Mouse (Mus musculus) forebrain, embryonic 16.5 days (tissue): ENCODE measurements around the gene Gm28043. TPM values are rescaled to one million over a fixed set of nuclear protein-coding genes. Genes with fewer than 3 reads are reported as not detected.
A peak's percentile ranks its signal among the peaks of the same experiment; 100 is the strongest.

Experiments used
- ATAC-seq: fragments of 200-750 bp; cut with Nextera tagmentation; 2 replicates; pipeline ENCODE4 v1.8.0; 2017; ENCODE audit warnings: mild to moderate bottlenecking, moderate library complexity
- H3K27ac ChIP-seq: fragments of 300-500 bp; sonication (generic); 2 replicates; pipeline ENCODE4 v1.5.1; 2014; ENCODE audit warnings: low read length, control low read depth
- H3K27me3 ChIP-seq: fragments of 300-500 bp; sonication (generic); replicated peaks from 2 replicates; pipeline ENCODE4 v1.6.1; 2014; ENCODE audit warnings: low read length; ENCODE audit not compliant: control insufficient read depth, insufficient read depth
- H3K36me3 ChIP-seq: fragments of 300-500 bp; sonication (generic); 2 replicates; pipeline ENCODE4 v1.6.1; 2014; ENCODE audit not compliant: control insufficient read depth, insufficient read depth
- H3K4me1 ChIP-seq: fragments of 300-500 bp; sonication (generic); replicated peaks from 2 replicates; pipeline ENCODE4 v1.6.1; 2014; ENCODE audit warnings: low read length; ENCODE audit not compliant: control insufficient read depth, insufficient read depth
- H3K4me2 ChIP-seq: fragments of 300-500 bp; sonication (generic); 2 replicates; pipeline ENCODE4 v1.6.1; 2014; ENCODE audit warnings: mild to moderate bottlenecking, low read length, control low read depth
- H3K4me3 ChIP-seq: fragments of 300-500 bp; sonication (generic); replicated peaks from 2 replicates; pipeline ENCODE4 v1.5.1; 2014; ENCODE audit warnings: mild to moderate bottlenecking, low read length, control low read depth
- H3K9ac ChIP-seq: fragments of 300-500 bp; sonication (generic); replicated peaks from 2 replicates; pipeline ENCODE4 v1.6.1; 2014; ENCODE audit warnings: low read depth, low read length, control low read depth
- H3K9me3 ChIP-seq: fragments of 300-500 bp; sonication (generic); 2 replicates; pipeline ENCODE4 v1.6.1; 2016; ENCODE audit warnings: low read length; ENCODE audit not compliant: control insufficient read depth
- WGBS: fragments of 180-500 bp; shearing (Covaris S2); extraction: QIAGEN DNeasy Blood & Tissue Kit; methylation state at CpG from one replicate; pipeline ENCODE4 v1.1.7; 2014; 5-methylcytosine and 5-hydroxymethylcytosine counted together
- polyA plus RNA-seq: library from polyadenylated mRNA; unstranded; fragments of >200 nt; fragmentation: Nextera tagmentation; extraction: Ambion mirVana; gene quantifications from 2 replicates; pipeline ENCODE4 v1.2.1, GENCODE M21; 2015

The Gm28043 gene
- polyA plus RNA-seq, 1 experiment from 2014 or later = 2.6 TPM

- ATAC-seq = no peak
- no peak overlapping the region for H3K9ac ChIP-seq
- WGBS = 81% methylated on average over 4 of the region's 4 CpGs
- H3K4me2 ChIP-seq = no peak overlapping the region
- H3K36me3 ChIP-seq = 0 out of 2 replicates have a peak, but pooled peaks cover 2% of the 10 kb centered on the region
- H3K9me3 ChIP-seq = no peaks in the 10 kb centered on the region
- H3K4me1 ChIP-seq = peaks cover 14% of the 10 kb centered on the region
- H3K4me3 ChIP-seq = no peak overlapping the region
- peak overlapping the region; percentile 69 for H3K27ac ChIP-seq
- H3K27me3 ChIP-seq = no peaks in the 10 kb centered on the region
Measured at GRCm38 (mm10) chr17:29669030-29669429, 54.4 kb downstream of the Gm28043 start.

GRCm38 (mm10) chr17:29669936-29670335 is 55.3 kb downstream of the Gm28043 start:
- no peaks in the 10 kb centered on the region for H3K9me3 ChIP-seq
- no peak overlapping the region for H3K27ac ChIP-seq
- H3K4me3 ChIP-seq = no peak overlapping the region
- no peaks in the 10 kb centered on the region for H3K27me3 ChIP-seq
- no peak overlapping the region for H3K9ac ChIP-seq
- H3K4me1 ChIP-seq = peaks cover 14% of the 10 kb centered on the region
- no peak overlapping the region for H3K4me2 ChIP-seq
- ATAC-seq = no peak
- H3K36me3 ChIP-seq = 0 out of 2 replicates have a peak, but pooled peaks cover 2% of the 10 kb centered on the region

GRCm38 (mm10) chr17:29671021-29671420 is 56.3 kb downstream of the Gm28043 start:
- no peaks in the 10 kb centered on the region for H3K9me3 ChIP-seq
- no peak overlapping the region for H3K9ac ChIP-seq
- no peak overlapping the region for H3K27ac ChIP-seq
- no peak overlapping the region for H3K4me3 ChIP-seq
- H3K4me2 ChIP-seq = no peak overlapping the region
- no peaks in the 10 kb centered on the region for H3K27me3 ChIP-seq
- peaks cover 14% of the 10 kb centered on the region for H3K4me1 ChIP-seq
- H3K36me3 ChIP-seq = peaks cover 8% of the 10 kb centered on the region
- ATAC-seq = no peak
- 73% methylated on average over 2 of the region's 2 CpGs for WGBS

- Histone ChIP-seq H3K4me2 (no peak overlapping the region), H3K27me3 (no peaks in the 10 kb centered on the region), H3K9ac (no peak overlapping the region), H3K27ac (no peak overlapping the region), H3K4me3 (no peak overlapping the region), H3K4me1 (peaks cover 7% of the 10 kb centered on the region), H3K9me3 (no peaks in the 10 kb centered on the region), H3K36me3 (peaks cover 19% of the 10 kb centered on the region)
- 94% methylated on average over 4 of the region's 4 CpGs for WGBS
- ATAC-seq = no peak
Measured at GRCm38 (mm10) chr17:29673325-29673724, 58.6 kb downstream of the Gm28043 start.

GRCm38 (mm10) chr17:29678526-29678925 is 63.9 kb downstream of the Gm28043 start:
- Histone ChIP-seq H3K27ac (no peak overlapping the region), H3K4me2 (no peak overlapping the region), H3K27me3 (no peaks in the 10 kb centered on the region), H3K9ac (no peak overlapping the region), H3K4me3 (no peak overlapping the region), H3K9me3 (no peaks in the 10 kb centered on the region), H3K4me1 (peaks cover 18% of the 10 kb centered on the region), H3K36me3 (peaks cover 24% of the 10 kb centered on the region)
- WGBS = 85% methylated on average over 8 of the region's 8 CpGs
- ATAC-seq = no peak

GRCm38 (mm10) chr17:29679038-29679767 is 64.5 kb downstream of the Gm28043 start:
- 89% methylated on average over 6 of the region's 6 CpGs for WGBS
- Histone ChIP-seq H3K4me2 (no peak overlapping the region), H3K36me3 (peaks cover 24% of the 10 kb centered on the region), H3K27me3 (no peaks in the 10 kb centered on the region), H3K27ac (no peak overlapping the region), H3K4me3 (no peak overlapping the region), H3K9me3 (no peaks in the 10 kb centered on the region), H3K4me1 (peaks cover 18% of the 10 kb centered on the region), H3K9ac (no peak overlapping the region)
- ATAC-seq = no peak

GRCm38 (mm10) chr17:29680174-29680573 is 65.5 kb downstream of the Gm28043 start:
- Histone ChIP-seq H3K4me2 (no peak overlapping the region), H3K4me1 (peaks cover 18% of the 10 kb centered on the region), H3K9ac (no peak overlapping the region), H3K27me3 (no peaks in the 10 kb centered on the region), H3K9me3 (no peaks in the 10 kb centered on the region), H3K36me3 (peaks cover 28% of the 10 kb centered on the region), H3K4me3 (no peak overlapping the region), H3K27ac (peak overlapping the region; percentile 80)
- WGBS = 53% methylated on average over 2 of the region's 2 CpGs
- peak; percentile 88 for ATAC-seq

- no peak overlapping the region for H3K9ac ChIP-seq
- no peaks in the 10 kb centered on the region for H3K27me3 ChIP-seq
- H3K36me3 ChIP-seq = peaks cover 24% of the 10 kb centered on the region
- ATAC-seq = no peak
- H3K4me2 ChIP-seq = no peak overlapping the region
- H3K4me3 ChIP-seq = no peak overlapping the region
- H3K9me3 ChIP-seq = no peaks in the 10 kb centered on the region
- WGBS = 95% methylated on average over 2 of the region's 2 CpGs
- peak overlapping the region; percentile 80 for H3K27ac ChIP-seq
- peaks cover 18% of the 10 kb centered on the region for H3K4me1 ChIP-seq
Measured at GRCm38 (mm10) chr17:29680921-29681320, 66.2 kb downstream of the Gm28043 start.

GRCm38 (mm10) chr17:29681669-29682068 is 67.0 kb downstream of the Gm28043 start:
- Histone ChIP-seq H3K4me2 (no peak overlapping the region), H3K9ac (no peak overlapping the region), H3K4me3 (no peak overlapping the region), H3K9me3 (no peaks in the 10 kb centered on the region), H3K36me3 (peaks cover 20% of the 10 kb centered on the region), H3K27me3 (no peaks in the 10 kb centered on the region), H3K27ac (no peak overlapping the region), H3K4me1 (peaks cover 18% of the 10 kb centered on the region)
- WGBS = 93% methylated on average over 9 of the region's 9 CpGs
- ATAC-seq = no peak
